Mouse (Mus musculus) urinary bladder, postnatal 4 days (tissue): ENCODE measurements at regions not wholly inside any gene's neighbourhood (a gene's known extent, or its start where the extent isn't known, plus 50 kb on each side); places are given as distances from the start of the nearest gene placed in this dataset.
"Not testable (repeated sequence)": the region's sequence is repeated elsewhere in the genome, so short reads cannot be mapped to it uniquely, and the experiment has no call there.

ENCODE experiments used
- DNase-seq, 2 experiments: peaks; one replicate each; pipeline ENCODE4 v3.0.0; 2021 to 2022; ENCODE audit warnings: low spot score in 2 of 2

DNA sequence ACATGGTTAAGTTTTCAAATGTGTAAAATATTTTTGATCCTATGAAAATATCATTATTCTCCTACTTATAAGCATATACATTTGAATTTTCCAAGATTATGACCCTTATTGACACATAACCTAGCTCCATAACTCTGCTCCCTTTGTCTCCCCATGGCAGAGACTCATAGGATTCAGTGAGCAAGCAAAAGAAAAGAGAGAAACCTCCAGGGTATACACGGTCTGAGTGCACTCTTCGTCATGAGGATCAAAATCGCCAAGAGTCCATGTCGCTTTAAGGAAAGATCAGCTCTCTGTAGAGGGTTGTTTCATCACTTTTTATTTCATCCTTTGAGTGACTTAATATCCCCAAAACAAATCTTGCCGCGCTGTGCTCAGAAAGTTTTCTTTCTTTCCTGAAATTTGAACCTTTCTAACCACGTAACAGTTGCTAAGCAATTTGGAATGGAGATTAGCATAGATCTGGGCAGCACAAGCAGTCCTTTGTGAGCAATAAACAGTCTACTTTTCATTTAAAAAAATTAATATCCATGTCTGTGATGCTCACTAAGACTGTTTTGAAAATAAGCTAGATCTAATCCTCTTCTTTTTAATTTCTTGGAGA lies 1158.0 kb downstream of the A830018L16Rik start:
- DNase-seq, result no peak

GRCm38 (mm10) chr1:12572770-12573169 lies 1158.9 kb downstream of the A830018L16Rik start:
- no peak for DNase-seq

DNA sequence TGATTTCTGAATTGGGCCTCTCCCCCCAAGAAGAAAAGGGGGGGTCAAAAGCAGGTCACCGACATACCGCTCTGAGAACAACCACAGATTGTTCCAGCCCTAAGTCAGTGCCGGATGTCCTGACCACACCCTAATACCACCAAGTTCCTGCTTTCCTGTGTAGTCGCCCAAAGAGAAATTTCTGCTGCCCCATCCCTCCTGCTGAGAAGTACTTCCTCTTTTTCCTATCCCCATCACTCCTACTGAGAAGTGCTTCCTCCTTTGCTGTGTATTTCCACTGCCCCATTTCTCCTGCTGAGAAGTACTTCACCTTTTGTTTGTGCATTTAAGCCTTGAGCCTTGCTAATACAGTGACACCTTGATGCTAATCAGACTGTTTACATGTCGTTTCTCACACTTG lies 1160.4 kb downstream of the A830018L16Rik start:
- no peak for DNase-seq

GRCm38 (mm10) chr1:12577027-12577703 lies 1163.3 kb downstream of the A830018L16Rik start:
- DNase-seq, result no peak

DNA sequence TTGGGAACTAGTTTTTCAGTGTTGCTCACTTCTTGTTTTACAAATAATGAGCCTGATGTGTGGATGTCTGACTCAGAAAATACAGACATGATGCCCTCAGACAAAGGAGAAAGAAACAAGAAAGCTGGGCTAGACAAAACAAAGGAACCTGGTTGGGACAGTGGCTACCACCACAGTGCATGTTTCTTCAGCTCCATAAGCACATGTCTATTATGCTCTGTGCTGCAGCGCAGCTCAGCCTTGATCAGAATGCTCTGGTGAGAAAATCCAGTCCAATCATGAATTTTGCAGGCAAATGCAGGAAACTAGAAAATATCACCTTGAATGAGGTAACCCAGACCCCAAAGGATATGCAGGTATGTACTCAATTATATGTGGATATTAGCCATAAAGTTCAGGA lies 1164.1 kb downstream of the A830018L16Rik start:
- no peak for DNase-seq

- DNase-seq, result no peak
These were observed 1169.1 kb downstream of the A830018L16Rik start for GRCm38 (mm10) chr1:12583012-12583411.

DNA sequence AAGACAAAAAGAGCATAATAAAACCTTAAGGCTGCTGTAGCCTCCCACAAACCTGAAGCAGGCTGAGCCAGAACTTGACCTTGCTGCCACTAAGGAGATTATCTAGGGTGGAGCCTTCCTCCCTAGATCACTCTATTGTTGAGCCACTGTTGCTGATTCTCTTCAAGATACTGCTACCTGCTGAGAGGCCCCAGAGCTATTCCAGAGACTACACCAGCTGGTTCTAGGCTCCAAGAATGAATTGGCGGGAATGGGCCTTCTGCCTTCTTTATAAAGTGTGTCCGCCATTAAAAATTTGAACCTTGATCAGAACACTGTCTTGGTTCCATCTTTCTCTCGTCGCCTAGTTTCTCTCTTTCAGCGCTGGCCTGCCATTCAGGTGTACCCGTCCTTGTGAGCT lies 1173.1 kb downstream of the A830018L16Rik start:
- not testable (repeated sequence) for DNase-seq

- DNase-seq, result no peak
These were observed 1198.2 kb downstream of the A830018L16Rik start for GRCm38 (mm10) chr1:12612102-12612501.

- DNase-seq, result no peak
These were observed 1201.4 kb downstream of the A830018L16Rik start for GRCm38 (mm10) chr1:12615303-12615702.

DNA sequence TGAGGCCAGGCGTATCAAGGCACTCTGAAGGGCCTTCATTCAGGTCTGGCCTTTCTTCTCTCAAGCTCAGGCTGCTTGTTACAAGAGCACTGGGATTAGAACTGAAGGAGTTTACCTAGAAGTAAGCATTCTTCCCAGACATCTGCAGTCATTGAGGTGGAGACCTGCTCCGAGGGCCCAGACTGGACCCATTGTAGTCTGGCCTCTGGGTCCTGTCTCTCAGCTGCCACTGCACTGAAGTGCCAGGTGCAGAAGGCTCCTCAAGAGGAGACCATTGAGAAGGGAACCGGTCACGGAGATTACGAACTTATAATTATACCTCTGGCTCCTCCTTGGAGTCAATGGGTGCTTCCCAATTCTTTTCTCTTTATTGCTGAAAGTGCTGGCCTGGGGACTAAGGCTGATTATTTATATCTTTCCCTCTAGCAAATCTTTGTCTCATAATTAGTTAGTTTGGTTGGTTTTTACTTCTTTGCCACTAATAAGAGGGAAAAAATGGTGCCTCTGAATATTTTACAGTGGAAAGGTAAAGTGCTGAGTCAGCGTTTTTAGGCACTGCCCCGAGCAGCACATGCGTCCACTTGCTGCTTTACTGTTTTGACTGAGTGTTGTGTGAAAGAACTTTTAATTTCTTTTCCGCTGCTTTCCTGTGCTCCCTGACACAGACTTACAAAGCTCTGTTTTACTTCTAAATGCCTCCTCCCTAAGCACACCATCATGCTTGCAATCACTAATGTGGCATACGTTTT lies 1202.0 kb downstream of the A830018L16Rik start:
- DNase-seq, result no peak

GRCm38 (mm10) chr1:12619981-12620380 lies 1206.1 kb downstream of the A830018L16Rik start:
- no peak for DNase-seq

- no peak for DNase-seq
These were observed 1206.9 kb downstream of the A830018L16Rik start for GRCm38 (mm10) chr1:12620825-12621224.

DNA sequence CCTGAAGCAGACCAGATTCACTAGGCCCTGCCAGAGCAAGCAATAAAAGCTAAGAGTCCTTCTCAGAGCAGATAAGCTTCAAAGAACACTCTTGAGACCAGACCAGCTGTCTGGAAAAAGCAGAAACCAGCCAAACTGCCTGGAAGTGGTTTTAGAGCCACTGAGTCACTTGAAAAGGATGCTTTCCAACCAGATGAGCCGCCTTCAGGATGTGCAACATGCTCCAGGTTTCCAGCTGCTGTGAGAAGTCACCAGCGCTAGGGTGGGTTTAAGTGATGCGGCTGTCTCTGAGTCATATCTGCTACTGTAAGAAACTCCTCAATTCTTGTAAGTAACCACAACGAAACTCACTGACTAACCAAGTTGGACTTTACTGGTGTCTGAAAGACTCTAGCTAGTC lies 1209.3 kb downstream of the A830018L16Rik start:
- no peak for DNase-seq

GRCm38 (mm10) chr1:12633049-12633448 lies 1219.1 kb downstream of the A830018L16Rik start:
- no peak for DNase-seq

GRCm38 (mm10) chr1:12636326-12637147 lies 1222.6 kb downstream of the A830018L16Rik start:
- no peak for DNase-seq

DNA sequence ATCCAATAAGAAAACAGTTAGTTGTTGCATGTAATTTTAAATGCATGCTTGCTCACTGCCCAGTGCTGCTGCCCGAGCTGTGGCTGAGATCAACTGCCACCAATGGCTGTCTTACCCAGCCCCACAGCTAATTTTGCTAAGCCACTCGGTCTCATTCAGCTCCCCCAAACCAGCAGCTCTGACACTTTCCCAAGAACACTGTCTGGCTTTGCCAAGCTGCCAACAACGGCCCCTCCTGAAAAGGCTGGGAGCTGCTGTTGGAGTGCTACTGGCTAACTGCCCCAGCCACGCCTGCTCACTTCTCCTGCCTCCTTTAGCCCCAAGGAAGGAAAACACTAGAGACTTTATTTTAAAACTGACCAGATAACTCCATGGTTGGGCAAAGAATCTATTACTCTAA lies 1227.1 kb downstream of the A830018L16Rik start:
- no peak for DNase-seq
